Mouse (Mus musculus) layer of hippocampus, adult 18-20 months (tissue): Measurements from ENCODE around the gene Taf3. TPM values are rescaled to one million over a fixed set of nuclear protein-coding genes. Genes with fewer than 3 reads are reported as not detected.
A peak's percentile ranks its signal among the peaks of the same experiment; 100 is the strongest.

Experiments used
- DNase-seq, 2 experiments: peaks; one replicate each; pipeline ENCODE4 v3.0.0; 2022; ENCODE audit warnings: low spot score in 2 of 2
- long read RNA-seq: library from polyadenylated mRNA; stranded (forward); transcript quantifications from one replicate; pipeline ENCODE4 v2.0.0, GENCODE M21; 2021
- total RNA-seq, 2 experiments: library from RNA; stranded (reverse); gene quantifications; 2 replicates each; pipeline ENCODE4 v1.2.3; 2021

The Taf3 gene
- 10 to 100 TPM; 15.6 to 16.2 TPM for total RNA-seq
- long read RNA-seq, full-length matches to known transcripts, result 23 of 25 reads
- long read RNA-seq, partial matches to known transcripts, result 0 of 25 reads
- long read RNA-seq, other reads (novel, unspliced or antisense), result 2 of 25 reads

DNA sequence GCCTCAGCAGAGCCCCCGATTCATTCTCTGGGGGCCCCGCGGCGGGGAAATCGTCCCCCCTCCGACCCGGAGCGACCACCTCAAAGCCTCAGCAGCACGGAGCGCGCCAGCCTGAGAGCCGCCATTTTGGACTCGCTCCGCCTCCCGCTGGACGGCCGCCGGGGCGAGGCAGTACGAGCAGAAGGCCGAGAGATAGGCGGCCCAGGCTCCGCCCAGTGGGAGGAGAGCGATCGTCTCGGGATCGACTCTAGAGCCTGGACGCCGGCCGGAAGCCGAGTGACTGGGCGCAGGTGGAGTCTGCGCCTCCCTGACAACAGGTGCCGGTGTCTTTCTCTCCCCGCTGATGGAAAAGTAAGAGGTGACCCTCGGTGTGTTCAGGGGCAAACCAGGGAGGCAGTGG, at the start of gene Taf3:
Taf3 (minus strand) TSS at position 136 of the 400 bp plus-strand sequence.
- DNase-seq, result peak; percentile 91 to 95

DNA sequence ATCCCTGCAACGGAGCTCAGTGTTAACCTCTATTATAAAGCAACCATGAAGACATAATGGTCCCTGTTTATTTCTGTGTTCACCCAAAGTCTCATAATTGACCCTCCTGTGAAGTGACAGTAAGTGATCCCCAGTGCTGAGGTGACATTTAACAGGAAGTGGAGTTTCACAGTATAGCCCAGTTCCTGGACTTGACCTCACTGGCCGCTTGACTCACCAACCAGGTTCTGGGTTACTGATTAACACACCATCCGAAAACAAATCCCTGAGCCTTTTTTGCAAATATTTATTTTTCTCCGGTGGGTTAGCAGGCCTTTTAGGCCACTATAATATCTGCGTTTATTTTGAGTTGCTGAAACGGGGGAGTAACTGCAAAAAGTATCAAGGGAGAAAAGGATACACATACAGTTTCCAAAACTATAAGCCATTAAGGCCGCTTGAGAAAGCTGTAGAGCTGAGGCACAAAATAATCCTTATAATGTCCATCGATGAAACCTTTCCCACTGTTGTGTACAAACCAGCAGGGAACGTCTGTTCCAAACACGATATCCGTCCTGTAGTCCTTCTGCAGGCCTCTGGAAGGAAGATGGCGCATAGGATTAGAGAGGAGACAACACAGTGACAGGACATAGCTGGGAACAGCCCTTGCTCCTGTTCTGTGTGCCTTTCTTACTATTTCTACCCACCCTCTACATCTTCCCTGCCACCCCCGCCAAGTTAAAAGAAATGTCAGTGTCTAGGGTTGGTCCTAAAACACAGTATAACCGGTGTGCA, 46.1 kb upstream of the Taf3 start:
- DNase-seq, result no peak

DNA sequence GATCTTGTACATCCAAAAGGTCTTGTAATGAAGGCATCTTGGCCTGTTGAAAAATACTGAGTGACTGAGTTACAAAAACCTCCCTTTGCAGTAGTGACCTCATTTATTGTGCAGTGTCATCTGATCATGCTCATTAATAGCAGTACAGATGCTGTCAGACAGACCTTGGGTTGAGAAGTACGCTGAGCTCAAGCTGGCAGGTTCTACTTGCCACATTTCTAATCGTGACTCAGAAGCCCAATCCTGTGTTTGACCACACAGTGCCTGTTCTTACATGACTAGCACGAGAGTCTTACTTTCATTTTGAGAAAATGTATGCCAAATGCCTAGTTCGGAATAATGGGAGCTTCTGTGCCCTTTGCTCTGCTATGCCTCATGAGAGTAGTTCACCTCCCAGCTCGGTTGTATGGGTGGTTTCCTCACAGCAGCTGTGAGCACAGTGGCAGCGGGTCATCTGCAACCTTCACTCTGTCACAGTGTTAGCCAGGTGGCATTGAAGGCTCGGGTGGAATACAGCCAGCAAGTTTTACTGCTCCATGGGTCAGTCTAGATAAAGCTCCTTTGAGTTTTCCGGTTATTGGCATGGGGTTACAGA, 39.0 kb upstream of the Taf3 start:
- no peak for DNase-seq

DNA sequence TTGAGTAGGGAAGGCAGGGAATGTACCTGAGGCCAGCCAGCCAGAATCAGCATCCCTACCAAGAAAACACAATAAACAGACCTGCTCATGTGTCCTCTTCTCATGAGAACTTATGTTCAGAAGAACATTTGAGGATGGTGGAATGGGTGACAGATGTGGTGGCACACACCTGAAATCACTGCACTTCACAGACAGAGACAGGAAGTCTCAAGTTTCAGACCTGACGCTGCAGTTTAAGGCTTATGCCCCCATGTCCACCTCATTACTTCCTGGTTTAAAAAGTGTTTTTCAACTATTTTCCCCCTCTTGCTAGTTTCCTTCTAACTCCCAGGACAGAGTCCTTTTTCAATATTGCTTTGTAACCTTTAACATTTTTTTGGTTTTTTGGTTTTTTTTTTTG, 34.3 kb upstream of the Taf3 start:
- no peak for DNase-seq

DNA sequence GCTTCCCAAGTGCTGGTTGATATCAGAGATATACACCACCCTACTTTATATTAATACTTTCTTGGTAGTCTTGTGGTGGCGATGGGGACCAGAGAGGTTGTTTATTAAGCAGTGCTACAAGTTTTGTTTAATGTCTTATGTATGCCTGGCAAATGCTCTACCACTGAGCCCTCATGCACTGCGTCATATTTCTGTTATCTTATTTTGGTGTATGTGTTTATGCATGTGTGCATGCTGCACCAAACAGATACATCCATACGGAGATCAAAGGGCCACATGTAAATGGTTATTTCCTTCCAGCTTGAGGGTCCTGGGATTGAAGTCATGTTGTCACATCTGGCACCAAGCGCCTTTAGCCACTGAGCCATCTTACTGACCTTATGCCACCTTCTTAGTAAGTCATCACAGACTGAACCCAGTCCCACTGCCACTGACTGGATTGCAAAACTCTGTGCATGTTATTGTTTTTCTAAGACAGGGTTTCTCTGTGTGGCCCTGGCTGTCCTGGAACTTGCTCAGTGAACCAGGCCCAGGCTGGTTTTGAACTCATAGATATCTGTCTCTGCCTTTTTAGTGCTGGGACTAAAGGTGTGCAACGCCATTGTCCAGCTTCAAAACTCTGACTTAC, 33.2 kb upstream of the Taf3 start:
- DNase-seq, result no peak

DNA sequence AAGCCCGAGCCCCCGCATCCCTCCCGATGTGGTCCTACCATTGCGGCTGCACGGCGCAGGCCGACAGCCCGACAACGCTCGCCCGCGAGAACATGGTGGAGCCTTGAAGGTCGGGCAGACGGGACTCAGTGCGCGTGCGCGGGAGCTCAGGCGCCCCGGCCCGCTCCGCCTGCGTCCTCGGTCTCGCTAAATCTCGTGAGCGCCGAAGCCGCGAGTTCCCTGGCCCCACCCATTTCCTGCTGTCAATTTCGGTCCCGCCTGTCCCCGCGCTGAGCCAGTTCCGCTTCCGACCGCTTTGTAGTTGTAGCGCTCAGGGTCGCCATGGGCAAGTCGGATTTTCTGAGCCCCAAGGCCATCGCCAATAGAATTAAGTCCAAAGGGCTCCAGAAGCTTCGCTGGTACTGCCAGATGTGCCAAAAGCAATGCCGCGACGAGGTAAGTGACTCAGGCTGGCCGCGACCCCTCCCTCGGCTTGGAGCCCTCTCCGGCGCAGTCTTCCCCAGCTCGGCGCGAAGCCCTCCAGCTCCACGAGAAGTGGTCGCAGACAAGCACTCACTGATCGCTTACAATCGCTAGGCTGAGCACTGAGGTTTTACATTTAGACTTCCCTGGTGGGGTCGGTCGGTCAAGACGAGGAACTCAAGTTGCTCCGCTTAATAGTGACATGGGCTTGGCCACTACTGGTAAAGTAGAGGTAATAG, 32.1 kb upstream of the Taf3 start, which contains the start of the genes Atp5c1 and Kin:
Atp5c1 (minus strand) TSS at position 201 of the 701 bp plus-strand sequence.
Kin (plus strand) TSS at position 284 of the 701 bp plus-strand sequence.
- peak; percentile 96 to 98 for DNase-seq

DNA sequence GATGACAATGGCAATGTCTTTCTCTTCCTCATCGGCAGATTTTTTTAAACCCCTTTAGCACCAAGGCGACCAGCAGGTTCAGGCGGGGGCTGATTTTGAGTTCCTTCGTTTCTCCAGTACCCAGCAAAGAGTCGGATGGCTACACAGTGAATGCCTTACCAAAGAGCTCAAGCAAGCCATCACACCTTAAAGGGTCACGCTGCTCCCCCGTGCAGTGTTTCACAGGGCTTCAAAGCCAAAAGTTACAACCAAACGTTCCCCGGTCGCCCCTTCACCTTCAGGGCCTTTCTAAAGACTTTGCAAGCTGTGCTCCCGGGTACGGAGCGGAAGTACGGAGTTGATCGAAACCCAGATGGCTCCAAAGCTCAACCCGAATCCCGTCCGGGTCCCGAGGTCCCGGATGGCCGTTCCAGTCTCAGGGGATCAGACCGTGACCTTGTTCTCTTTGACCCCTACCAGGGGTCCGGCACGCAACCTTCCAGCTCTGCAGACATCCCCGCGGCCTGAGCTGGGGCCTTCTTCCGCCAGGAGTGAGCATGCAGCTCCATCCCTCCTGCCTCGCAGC, 31.4 kb upstream of the Taf3 start:
- DNase-seq, result no peak

DNA sequence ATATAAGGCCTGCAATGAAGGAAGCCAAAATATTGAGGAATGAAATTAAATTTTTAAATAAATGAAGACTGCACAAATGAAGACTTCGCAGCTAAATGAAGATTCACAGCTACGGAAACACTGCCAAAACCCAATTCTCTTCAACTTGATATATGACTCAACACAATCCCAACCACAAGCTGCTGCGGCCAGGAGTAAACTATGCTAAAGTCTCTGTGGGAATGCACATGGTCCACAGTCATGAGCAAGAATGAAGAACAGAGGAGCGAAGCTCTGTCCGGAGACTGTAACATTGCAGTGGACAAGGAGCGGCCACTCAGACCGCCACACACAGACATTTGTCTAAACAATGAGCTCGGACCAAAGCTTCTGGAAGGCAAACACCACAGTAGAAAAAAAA, 28.3 kb upstream of the Taf3 start:
- DNase-seq, result no peak

DNA sequence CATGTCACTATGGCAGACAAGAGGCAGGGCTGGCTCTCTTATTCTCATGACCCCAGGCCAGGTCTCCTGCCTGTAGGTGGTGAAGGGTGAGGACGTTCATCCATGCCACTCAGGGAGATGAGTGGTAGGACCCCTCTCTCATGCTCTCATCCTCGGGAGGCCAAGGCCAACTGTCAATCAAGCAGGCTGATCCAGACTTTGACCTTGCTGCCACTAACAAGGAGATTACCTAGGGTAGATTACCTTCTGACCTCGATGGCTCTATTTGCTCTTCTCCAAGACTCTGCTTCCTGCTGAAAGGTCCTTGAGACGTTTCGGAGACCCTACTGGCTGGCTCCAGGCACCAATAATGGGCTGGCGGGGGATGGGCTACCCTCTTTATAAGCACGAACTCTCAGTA, 26.1 kb upstream of the Taf3 start:
- DNase-seq, result no peak

DNA sequence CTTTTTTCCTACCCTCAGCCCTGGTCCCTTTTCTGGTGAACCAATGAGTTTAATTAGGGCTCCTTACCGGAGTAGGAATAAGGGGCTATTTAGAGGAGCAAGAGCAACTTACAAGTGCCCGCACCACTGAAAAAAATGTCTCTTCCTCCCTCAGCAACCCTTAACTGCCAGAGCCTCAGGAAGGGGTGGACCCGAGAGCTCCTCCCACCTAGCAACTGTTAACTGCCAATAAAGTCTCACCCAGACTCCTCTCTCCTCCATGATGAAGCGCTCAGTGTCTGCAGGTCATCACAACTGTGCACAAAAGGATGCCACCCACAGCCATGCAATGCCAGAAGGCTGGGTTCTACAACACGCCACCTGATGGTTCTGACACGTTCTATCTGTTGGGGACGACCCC, 23.4 kb upstream of the Taf3 start:
- DNase-seq, result no peak

DNA sequence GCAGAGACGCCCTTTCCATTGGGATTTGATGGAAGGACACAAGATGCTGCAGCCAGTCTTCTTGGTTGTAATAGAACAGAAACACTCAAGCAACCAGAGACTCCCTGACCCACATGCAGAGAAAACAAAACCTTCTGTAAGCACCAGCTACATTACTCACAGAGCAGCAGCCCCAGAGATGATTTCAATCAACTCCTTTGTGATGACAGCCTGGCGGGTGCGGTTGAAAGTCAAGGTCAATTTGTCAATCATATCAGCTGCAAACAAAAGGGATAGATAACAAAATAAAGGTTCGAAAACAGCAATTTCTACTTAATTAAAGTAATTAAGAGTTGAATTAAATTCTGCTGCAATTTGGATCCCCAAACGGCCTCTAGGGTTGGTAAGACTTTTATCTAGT, 10.4 kb upstream of the Taf3 start:
- no peak for DNase-seq

DNA sequence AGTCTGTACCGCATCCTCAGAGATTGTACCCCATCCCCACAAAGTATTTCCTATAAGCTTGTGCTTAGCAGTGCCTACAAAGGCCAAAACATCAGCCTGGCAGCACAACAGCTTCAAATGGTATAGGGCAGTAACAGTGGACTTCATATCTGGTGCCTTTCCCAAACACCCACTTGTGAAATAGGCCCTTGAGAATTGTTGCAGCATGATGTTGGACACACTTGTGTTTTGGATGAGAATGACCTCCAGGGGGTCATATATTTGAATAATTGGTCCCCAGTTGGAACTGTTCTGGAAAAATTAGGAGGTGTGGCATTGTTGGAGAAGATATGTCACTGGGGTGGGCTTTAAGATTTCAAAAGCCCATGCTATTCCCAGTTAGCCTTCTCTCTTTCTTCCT, 3.6 kb upstream of the Taf3 start:
- DNase-seq, result no peak

DNA sequence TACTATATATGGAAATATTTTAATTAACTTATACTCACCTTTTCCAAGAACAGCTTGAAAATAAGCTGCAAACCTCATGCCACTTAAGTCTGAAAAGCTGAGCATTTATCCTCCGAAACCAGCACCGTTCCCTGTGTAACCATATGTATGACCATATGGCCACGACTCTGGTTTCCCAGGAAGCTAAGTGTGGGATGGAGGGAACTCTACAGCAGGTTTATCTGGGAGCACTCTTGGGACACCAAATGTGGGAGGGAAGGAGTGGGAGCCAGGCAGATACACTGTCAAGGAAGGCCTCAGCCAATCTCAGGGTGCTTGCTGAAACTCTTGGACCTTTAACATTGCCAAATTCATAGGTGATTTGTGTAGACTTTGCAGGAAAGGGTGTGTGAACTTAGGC, 2.5 kb upstream of the Taf3 start:
- peak; percentile 59 to 79 for DNase-seq

DNA sequence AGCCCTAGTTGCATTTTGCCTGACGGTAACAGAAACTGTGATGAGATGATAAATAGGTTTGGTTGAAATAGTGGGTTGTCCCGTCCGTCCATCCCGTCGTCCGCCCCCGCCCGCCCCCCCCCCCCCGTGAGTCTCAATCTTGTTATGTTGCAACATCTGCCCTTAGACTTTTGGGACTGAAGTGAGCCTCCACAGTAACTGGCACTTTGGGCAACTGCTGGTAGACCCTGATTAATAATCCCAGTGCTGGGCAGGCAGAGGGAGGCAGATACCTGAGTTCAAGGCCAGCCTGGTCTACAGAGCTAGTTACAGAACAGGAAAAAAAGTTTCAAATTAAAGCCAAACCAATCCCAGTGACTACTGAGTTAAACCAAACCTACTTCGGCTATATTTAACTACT, 1.1 kb upstream of the Taf3 start:
- no peak for DNase-seq

DNA sequence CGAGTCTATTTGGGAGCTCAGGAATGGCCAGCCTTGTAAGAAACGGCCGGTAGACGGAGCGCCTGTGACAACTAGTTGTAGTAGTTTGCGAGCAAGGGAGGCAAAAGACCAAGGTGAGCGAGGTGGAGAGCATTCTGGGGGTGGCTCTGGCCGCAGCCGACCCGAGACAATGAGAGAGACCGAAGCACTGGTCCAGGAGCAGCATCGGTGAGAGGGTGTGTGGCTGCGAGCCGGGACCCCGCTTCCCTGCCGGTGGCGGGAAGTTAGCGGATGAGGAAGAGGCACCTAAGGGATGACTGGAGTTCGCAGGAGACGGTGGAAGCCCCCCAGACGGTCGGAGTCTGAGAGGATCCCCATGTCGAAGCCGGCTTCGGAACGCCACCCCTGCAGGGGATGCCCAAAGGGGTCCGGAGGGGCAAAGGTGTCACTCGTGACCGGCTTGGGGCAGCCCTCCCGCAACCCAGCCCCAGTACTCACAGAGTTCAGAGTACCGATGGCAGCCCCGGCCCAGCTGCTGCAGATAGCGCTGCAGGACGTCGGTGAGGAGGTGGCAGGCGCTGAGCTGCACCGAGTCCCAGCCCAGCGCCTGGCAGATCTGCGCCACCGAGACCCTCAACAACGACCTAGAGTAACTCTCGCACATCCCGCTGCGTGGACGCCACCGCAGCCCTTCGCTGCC, 499 bp downstream of the Taf3 start:
- DNase-seq, result no peak

DNA sequence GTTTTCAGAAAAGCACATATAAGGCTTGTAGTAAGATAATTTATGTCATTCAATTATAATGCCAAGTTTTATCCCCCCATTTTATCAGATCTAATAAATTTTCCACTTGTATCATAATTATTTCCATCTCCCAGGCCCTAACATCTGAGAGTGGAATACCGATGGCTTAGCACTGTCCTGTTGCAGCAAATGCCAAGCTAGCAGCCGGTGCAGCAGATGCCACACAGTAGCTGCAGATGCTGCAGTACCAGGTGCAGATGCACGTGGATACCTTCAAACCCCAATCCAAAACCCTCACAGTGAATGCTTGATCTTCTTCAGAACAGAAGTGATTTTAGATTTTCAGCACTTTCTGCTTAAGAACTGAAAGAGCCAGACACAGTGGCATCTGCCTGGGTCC, 13.4 kb downstream of the Taf3 start:
- DNase-seq, result no peak

DNA sequence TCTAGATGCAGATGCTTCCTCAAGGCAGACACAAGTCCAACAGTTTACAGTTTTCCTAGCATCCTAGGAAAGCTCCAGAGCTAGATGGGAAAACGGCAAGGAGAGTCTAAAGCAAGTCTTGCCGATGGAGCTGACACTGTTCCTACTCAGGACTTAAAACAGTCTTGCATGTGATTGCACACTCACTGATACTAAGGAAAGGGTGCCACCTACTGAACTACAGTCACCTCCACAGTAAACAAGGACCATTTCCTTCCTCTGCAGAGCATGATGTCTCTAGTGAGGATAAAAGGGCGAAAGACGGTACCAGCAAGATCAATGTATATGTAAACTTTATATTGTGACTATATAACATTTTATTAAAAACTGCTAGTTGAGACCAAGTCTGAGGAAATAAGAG, 14.7 kb downstream of the Taf3 start:
- DNase-seq, result no peak

DNA sequence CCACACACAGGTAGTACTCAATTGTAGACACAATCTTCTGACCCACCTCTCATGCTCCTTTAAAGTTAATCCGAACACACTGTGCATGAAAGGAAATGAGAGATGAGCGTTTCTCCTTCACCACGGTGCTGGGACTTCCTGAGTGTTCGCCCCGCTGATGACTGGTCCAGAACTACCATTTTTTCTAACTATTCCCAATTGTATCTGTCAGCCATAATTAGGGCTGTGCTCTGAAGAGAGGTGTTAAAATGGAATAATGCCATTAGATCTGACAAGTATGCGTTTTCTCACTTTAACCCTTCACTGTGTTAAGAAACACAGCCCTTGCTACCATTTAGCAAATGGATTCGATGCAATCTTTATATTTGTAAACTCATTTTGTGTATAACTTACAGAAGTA, 18.6 kb downstream of the Taf3 start:
- no peak for DNase-seq

DNA sequence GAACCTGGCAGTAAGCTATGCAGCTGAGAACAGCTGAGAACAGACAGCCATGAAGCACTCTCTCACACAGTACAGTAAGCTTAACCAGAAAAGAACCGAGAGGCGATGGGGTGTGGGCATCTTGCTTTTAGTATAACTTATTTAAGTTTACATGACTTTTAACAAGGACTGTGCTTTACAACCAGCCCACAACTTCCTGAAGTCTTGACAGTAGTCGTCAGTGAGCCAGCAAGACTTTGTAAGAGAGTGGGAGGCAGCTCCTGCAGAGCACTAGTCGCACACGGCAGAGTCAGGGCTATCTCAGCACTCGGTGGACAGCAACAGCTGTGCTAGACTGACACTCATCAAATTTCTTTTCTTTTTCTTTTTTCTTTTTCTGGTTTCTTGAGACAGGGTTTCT, 24.1 kb downstream of the Taf3 start:
- no peak for DNase-seq

DNA sequence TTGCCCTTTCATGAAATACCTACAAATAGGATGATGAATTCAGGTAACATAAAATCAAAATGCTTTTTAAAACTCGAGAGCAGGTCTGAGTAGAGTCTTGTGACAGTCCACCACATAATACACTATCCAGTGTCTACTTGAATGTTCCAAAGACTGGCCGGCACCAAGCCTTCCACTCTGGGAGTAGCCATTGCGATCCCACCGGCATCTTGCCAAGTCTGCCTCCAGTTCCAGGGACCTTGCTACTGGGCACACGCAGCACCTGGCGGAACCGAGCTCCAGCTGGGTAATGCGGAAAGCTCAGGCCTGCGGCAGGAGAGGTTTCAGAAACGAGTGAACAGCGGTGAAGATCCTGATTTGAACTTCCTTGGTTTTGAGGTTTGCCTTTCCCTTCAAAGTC, 27.1 kb downstream of the Taf3 start:
- no peak for DNase-seq
